Mouse (Mus musculus) testis, adult 2 months (tissue): ENCODE data around the gene 1700001K19Rik. TPM values are rescaled to one million over a fixed set of nuclear protein-coding genes. Genes with fewer than 3 reads are reported as not detected.

ENCODE experiments used
- H3K27ac ChIP-seq: fragments of 200-500 bp; 2 replicates; pipeline ENCODE4 v1.5.1; 2012; ENCODE audit warnings: low read depth, low read length; ENCODE audit not compliant: control insufficient read depth, insufficient read depth
- H3K27me3 ChIP-seq: fragments of 200-500 bp; 2 replicates; pipeline ENCODE4 v1.6.1; 2012; ENCODE audit warnings: mild to moderate bottlenecking, low read length, moderate library complexity; ENCODE audit not compliant: control insufficient read depth, insufficient read depth
- H3K36me3 ChIP-seq: fragments of 200-500 bp; 2 replicates; pipeline ENCODE4 v1.6.1; 2012; ENCODE audit warnings: mild to moderate bottlenecking, low read length; ENCODE audit not compliant: control insufficient read depth, insufficient read depth
- H3K4me1 ChIP-seq: fragments of 200-500 bp; 2 replicates; pipeline ENCODE4 v1.6.1; 2012; ENCODE audit warnings: low read length; ENCODE audit not compliant: control insufficient read depth, insufficient read depth
- H3K4me3 ChIP-seq: fragments of 200-500 bp; 2 replicates; pipeline ENCODE4 v1.5.1; 2012; ENCODE audit warnings: low read depth, mild to moderate bottlenecking, low read length, moderate library complexity, mixed read lengths; ENCODE audit not compliant: control insufficient read depth
- CTCF ChIP-seq: fragments of 200-500 bp; IDR thresholded peaks from 2 replicates; pipeline ENCODE4 v1.5.1; 2012; ENCODE audit warnings: low read depth, mild to moderate bottlenecking, inconsistent platforms, low read length, moderate library complexity; ENCODE audit not compliant: control insufficient read depth, insufficient read depth, insufficient replicate concordance
- POLR2A ChIP-seq: fragments of 200-500 bp; IDR thresholded peaks from 2 replicates; pipeline ENCODE4 v1.6.1; 2012; ENCODE audit warnings: low read depth, mild to moderate bottlenecking, inconsistent platforms, low read length, moderate library complexity; ENCODE audit not compliant: control insufficient read depth
- polyA plus RNA-seq: library from polyadenylated mRNA; depleted of rRNA; stranded (reverse); fragments of >200 nt; gene quantifications from 2 replicates; pipeline ENCODE4 v1.2.3, GENCODE M21; 2012; rRNA removed

1700001K19Rik gene
- polyA plus RNA-seq = 745 and 752 TPM in 2 replicates

- H3K27me3 ChIP-seq = no peaks in the 10 kb centered on the region
- H3K4me3 ChIP-seq = peak within 1 kb of the TSS; percentile 86
- H3K36me3 ChIP-seq = no peaks in the 10 kb centered on the region
- TF ChIP-seq POLR2A = peak; percentile 75; the same call in 1 of the 2 replicates
- TF ChIP-seq CTCF = peak; percentile 11; the same call in 1 of the 2 replicates
- H3K4me1 ChIP-seq = no peaks in the 10 kb centered on the region
- H3K27ac ChIP-seq = peak within 1 kb of the TSS; percentile 88
Measured at GRCm38 (mm10) chr12:110682561-110683299, at the start of gene 1700001K19Rik. TSS of gene 1700001K19Rik (minus strand) at chr12:110682619.

- H3K36me3 ChIP-seq = no peaks in the 10 kb centered on the region
- no peak overlapping the region for H3K4me3 ChIP-seq
- TF ChIP-seq CTCF (no peak), POLR2A (no peak)
- H3K27me3 ChIP-seq = no peaks in the 10 kb centered on the region
- H3K4me1 ChIP-seq = no peaks in the 10 kb centered on the region
- no peak overlapping the region for H3K27ac ChIP-seq
Measured at GRCm38 (mm10) chr12:110726428-110726827, 44.0 kb upstream of the 1700001K19Rik start.

- no peak overlapping the region for H3K27ac ChIP-seq
- no peaks in the 10 kb centered on the region for H3K27me3 ChIP-seq
- no peak for TF ChIP-seq CTCF
- no peak for TF ChIP-seq POLR2A
- H3K4me3 ChIP-seq = no peak overlapping the region
- H3K36me3 ChIP-seq = no peaks in the 10 kb centered on the region
- no peaks in the 10 kb centered on the region for H3K4me1 ChIP-seq
Measured at GRCm38 (mm10) chr12:110725489-110725888, 43.1 kb upstream of the 1700001K19Rik start.

- Histone ChIP-seq H3K36me3 (no peaks in the 10 kb centered on the region), H3K27ac (no peak overlapping the region), H3K27me3 (no peaks in the 10 kb centered on the region), H3K4me1 (no peaks in the 10 kb centered on the region), H3K4me3 (no peak overlapping the region)
- no peak for TF ChIP-seq POLR2A
- no peak for TF ChIP-seq CTCF
Measured at GRCm38 (mm10) chr12:110725051-110725450, 42.6 kb upstream of the 1700001K19Rik start.

GRCm38 (mm10) chr12:110716004-110716403, 33.6 kb upstream of the 1700001K19Rik start:
- no peaks in the 10 kb centered on the region for H3K36me3 ChIP-seq
- TF ChIP-seq CTCF = no peak
- TF ChIP-seq POLR2A = no peak
- no peaks in the 10 kb centered on the region for H3K4me1 ChIP-seq
- no peak overlapping the region for H3K4me3 ChIP-seq
- no peaks in the 10 kb centered on the region for H3K27me3 ChIP-seq
- no peak overlapping the region for H3K27ac ChIP-seq

GRCm38 (mm10) chr12:110714215-110714614, 31.8 kb upstream of the 1700001K19Rik start:
- Histone ChIP-seq H3K36me3 (no peaks in the 10 kb centered on the region), H3K4me3 (no peak overlapping the region), H3K27me3 (no peaks in the 10 kb centered on the region), H3K4me1 (no peaks in the 10 kb centered on the region), H3K27ac (no peak overlapping the region)
- TF ChIP-seq POLR2A (no peak), CTCF (no peak)

GRCm38 (mm10) chr12:110713784-110714183, 31.4 kb upstream of the 1700001K19Rik start:
- TF ChIP-seq POLR2A (no peak), CTCF (no peak; the same call in 1 of the 2 replicates)
- no peak overlapping the region for H3K27ac ChIP-seq

More at GRCm38 (mm10) chr12:110713784-110714183, 31.4 kb upstream of the 1700001K19Rik start:
- Histone ChIP-seq H3K4me3 (no peak overlapping the region), H3K36me3 (no peaks in the 10 kb centered on the region), H3K27me3 (no peaks in the 10 kb centered on the region), H3K4me1 (no peaks in the 10 kb centered on the region)
